Mouse (Mus musculus) E14TG2a.4 (cell line): Measurements from ENCODE around the gene Fam129c.

Experiments used
- CTCF ChIP-seq: conservative IDR thresholded peaks from 2 replicates; pipeline ENCODE4 v1.5.1; 2014; ENCODE audit warnings: low read length
- NANOG ChIP-seq: IDR thresholded peaks from 2 replicates; pipeline ENCODE4 v1.6.1; 2014; ENCODE audit warnings: borderline replicate concordance, low read length, mixed read lengths
- POU5F1 ChIP-seq: IDR thresholded peaks from 2 replicates; pipeline ENCODE4 v1.6.1; 2014; ENCODE audit warnings: low read length, borderline replicate concordance

GRCm38 (mm10) chr8:71592374-71593170 is 4.9 kb upstream of the Fam129c start:
- TF ChIP-seq CTCF (no peak), POU5F1 (no peak), NANOG (no peak)
